Mouse (Mus musculus): ENCODE data around the gene AU040320. TPM values are rescaled to one million over a fixed set of nuclear protein-coding genes. Genes with fewer than 3 reads are reported as not detected.

AU040320 gene
- polyA plus RNA-seq, 1 experiment from 2014 or later: 20.2 TPM

DNA sequence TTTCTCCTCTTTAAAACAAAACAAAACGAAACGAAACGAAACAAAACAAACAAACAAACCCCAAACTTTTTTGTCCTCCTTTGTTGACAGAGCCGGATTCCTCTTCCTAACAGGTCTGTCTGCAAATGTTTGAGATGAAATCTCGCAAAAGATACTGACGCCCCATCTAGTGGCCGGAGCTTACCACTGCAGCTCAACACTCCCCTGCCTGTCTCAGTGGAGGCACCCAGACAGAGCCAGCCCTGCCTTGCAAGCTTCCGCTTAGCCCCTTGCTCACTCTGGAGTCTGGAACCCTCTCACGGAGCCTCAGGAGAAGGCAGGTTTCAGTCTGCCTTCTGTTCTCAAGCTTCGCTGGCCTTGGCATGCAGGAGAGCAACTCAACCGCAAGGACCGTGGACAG is 11.9 kb upstream of the AU040320 start:
- TF ChIP-seq CTCF (IDR thresholded peaks at IDR 0.05; ENCODE audit: low read depth): peak; percentile 94
- no peak for TF ChIP-seq EP300 (optimal IDR thresholded peaks at IDR 0.05)
- H3K27ac ChIP-seq (replicated peaks): no peak overlapping the region
- H3K27me3 ChIP-seq (ENCODE audit: control insufficient read depth, insufficient read depth, low read length): no peaks in the 10 kb centered on the region
- H3K9ac ChIP-seq (ENCODE audit: low read length): no peak overlapping the region
- ATAC-seq (ENCODE audit: low FRiP score, low TSS enrichment) (0 out of 2 replicates have a peak, but pooled peaks have one; percentile 43), DNase-seq (ENCODE audit: low spot score) (peak; percentile 77)
- H3K9me3 ChIP-seq (ENCODE audit: control insufficient read depth, low read length): no peaks in the 10 kb centered on the region
- H3K36me3 ChIP-seq (ENCODE audit: control insufficient read depth, insufficient read depth, low read length): peaks cover 11% of the 10 kb centered on the region
- no peak overlapping the region for H3K4me3 ChIP-seq (ENCODE audit: low read depth, low read length)
- H3K4me1 ChIP-seq (replicated peaks; ENCODE audit: control insufficient read depth, insufficient read depth): no peaks in the 10 kb centered on the region
- no peak overlapping the region for H3K4me2 ChIP-seq (replicated peaks; ENCODE audit: low read depth)
- WGBS: 6% methylated on average over 12 of the region's 12 CpGs

GRCm38 (mm10) chr4:126742976-126743375 is 10.4 kb upstream of the AU040320 start:
- Histone ChIP-seq H3K9ac (ENCODE audit: low read length) (no peak overlapping the region), H3K27ac (replicated peaks) (no peak overlapping the region), H3K27me3 (ENCODE audit: control insufficient read depth, insufficient read depth, low read length) (no peaks in the 10 kb centered on the region), H3K4me1 (replicated peaks; ENCODE audit: control insufficient read depth, insufficient read depth) (no peaks in the 10 kb centered on the region), H3K4me2 (replicated peaks; ENCODE audit: low read depth) (no peak overlapping the region), H3K9me3 (ENCODE audit: control insufficient read depth, low read length) (no peaks in the 10 kb centered on the region), H3K36me3 (ENCODE audit: control insufficient read depth, insufficient read depth, low read length) (peaks cover 11% of the 10 kb centered on the region), H3K4me3 (ENCODE audit: low read depth, low read length) (no peak overlapping the region)
- DNase-seq (ENCODE audit: low spot score) (no peak), ATAC-seq (ENCODE audit: low FRiP score, low TSS enrichment) (no peak)
- 58% methylated on average over 2 of the region's 2 CpGs for WGBS
- TF ChIP-seq CTCF (IDR thresholded peaks at IDR 0.05; ENCODE audit: low read depth) (no peak), EP300 (optimal IDR thresholded peaks at IDR 0.05) (no peak)

GRCm38 (mm10) chr4:126743713-126744112 is 9.6 kb upstream of the AU040320 start:
- no peak overlapping the region for H3K9ac ChIP-seq (ENCODE audit: low read length)
- H3K27ac ChIP-seq (replicated peaks): no peak overlapping the region
- no peak for TF ChIP-seq EP300 (optimal IDR thresholded peaks at IDR 0.05)
- no peak for TF ChIP-seq CTCF (IDR thresholded peaks at IDR 0.05; ENCODE audit: low read depth)
- no peaks in the 10 kb centered on the region for H3K9me3 ChIP-seq (ENCODE audit: control insufficient read depth, low read length)
- ATAC-seq (ENCODE audit: low FRiP score, low TSS enrichment) (no peak), DNase-seq (ENCODE audit: low spot score) (no peak)
- H3K27me3 ChIP-seq (ENCODE audit: control insufficient read depth, insufficient read depth, low read length): no peaks in the 10 kb centered on the region
- no peak overlapping the region for H3K4me3 ChIP-seq (ENCODE audit: low read depth, low read length)
- peaks cover 15% of the 10 kb centered on the region for H3K36me3 ChIP-seq (ENCODE audit: control insufficient read depth, insufficient read depth, low read length)
- H3K4me1 ChIP-seq (replicated peaks; ENCODE audit: control insufficient read depth, insufficient read depth): no peaks in the 10 kb centered on the region
- WGBS: 35% methylated on average over 11 of the region's 11 CpGs
- no peak overlapping the region for H3K4me2 ChIP-seq (replicated peaks; ENCODE audit: low read depth)

DNA sequence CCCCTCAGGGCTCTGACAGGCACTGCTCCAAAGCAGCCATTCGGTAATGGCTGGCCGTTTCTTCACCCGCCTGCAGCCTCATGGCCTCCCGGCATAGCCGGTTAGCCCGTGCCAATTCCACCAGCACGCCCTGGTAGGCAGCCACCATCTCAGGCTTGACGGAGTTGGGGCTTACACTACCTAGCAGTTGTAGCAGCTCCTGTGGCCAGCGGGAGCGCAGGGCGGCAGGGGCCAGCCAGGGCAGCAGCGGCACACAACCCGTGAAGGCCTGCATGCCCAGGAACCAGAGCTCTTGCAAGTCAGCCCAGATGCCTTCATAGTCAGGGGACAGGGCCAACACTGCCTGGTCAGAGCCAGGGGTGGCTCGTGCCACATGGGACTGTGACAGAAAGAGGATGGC is 8.5 kb upstream of the AU040320 start:
- ATAC-seq (ENCODE audit: low FRiP score, low TSS enrichment) (no peak), DNase-seq (ENCODE audit: low spot score) (no peak)
- Histone ChIP-seq H3K4me2 (replicated peaks; ENCODE audit: low read depth) (no peak overlapping the region), H3K4me1 (replicated peaks; ENCODE audit: control insufficient read depth, insufficient read depth) (no peaks in the 10 kb centered on the region), H3K9me3 (ENCODE audit: control insufficient read depth, low read length) (no peaks in the 10 kb centered on the region), H3K27ac (replicated peaks) (no peak overlapping the region), H3K36me3 (ENCODE audit: control insufficient read depth, insufficient read depth, low read length) (peaks cover 18% of the 10 kb centered on the region), H3K4me3 (ENCODE audit: low read depth, low read length) (no peak overlapping the region), H3K9ac (ENCODE audit: low read length) (no peak overlapping the region; the same call in 1 of the 2 replicates), H3K27me3 (ENCODE audit: control insufficient read depth, insufficient read depth, low read length) (no peaks in the 10 kb centered on the region)
- WGBS: 94% methylated on average over 14 of the region's 14 CpGs
- TF ChIP-seq EP300 (optimal IDR thresholded peaks at IDR 0.05) (no peak), CTCF (IDR thresholded peaks at IDR 0.05; ENCODE audit: low read depth) (no peak)

- ATAC-seq (ENCODE audit: low FRiP score, low TSS enrichment) (no peak), DNase-seq (ENCODE audit: low spot score) (peak; percentile 66)
- no peaks in the 10 kb centered on the region for H3K9me3 ChIP-seq (ENCODE audit: control insufficient read depth, low read length)
- WGBS: 46% methylated on average over 13 of the region's 13 CpGs
- H3K27me3 ChIP-seq (ENCODE audit: control insufficient read depth, insufficient read depth, low read length): no peaks in the 10 kb centered on the region
- TF ChIP-seq CTCF (IDR thresholded peaks at IDR 0.05; ENCODE audit: low read depth) (peak; percentile 76), EP300 (optimal IDR thresholded peaks at IDR 0.05) (no peak)
- no peak overlapping the region for H3K4me2 ChIP-seq (replicated peaks; ENCODE audit: low read depth)
- H3K4me3 ChIP-seq (ENCODE audit: low read depth, low read length): no peak overlapping the region
- H3K4me1 ChIP-seq (replicated peaks; ENCODE audit: control insufficient read depth, insufficient read depth): no peaks in the 10 kb centered on the region
- no peak overlapping the region for H3K27ac ChIP-seq (replicated peaks)
- no peak overlapping the region for H3K9ac ChIP-seq (ENCODE audit: low read length)
- peaks cover 18% of the 10 kb centered on the region for H3K36me3 ChIP-seq (ENCODE audit: control insufficient read depth, insufficient read depth, low read length)
Measured at GRCm38 (mm10) chr4:126745506-126746193, 7.7 kb upstream of the AU040320 start.

DNA sequence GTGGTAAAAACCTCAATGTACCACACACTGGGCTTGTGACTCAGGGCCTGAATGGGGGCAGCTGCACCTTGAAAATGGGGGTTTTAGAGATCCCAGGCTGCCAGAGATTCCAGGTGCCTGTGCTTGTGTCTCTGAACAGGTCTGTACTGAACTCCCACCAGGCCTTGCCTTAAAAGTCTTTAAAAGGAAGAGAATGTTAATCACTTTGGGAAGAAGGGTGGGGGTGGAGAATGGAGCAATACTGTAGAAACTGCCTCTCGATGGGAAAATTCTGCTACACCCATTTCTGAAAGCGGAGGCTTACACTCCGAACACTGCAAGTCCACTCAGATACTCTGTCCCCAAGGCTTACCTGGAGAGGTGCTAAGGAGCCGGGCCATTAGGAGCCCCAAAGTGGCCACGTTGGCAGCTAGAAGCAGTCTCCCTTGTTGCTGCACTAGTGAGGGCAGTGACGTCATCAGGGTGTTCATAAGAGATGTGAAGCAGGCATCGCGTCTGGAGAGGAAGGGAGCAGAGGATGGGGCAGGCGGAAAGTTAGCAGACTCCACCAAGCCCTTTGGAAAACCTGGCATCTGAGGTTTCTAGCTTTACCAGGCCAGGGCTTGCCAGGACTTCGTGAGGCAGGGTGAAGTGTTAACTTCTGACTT is 7.0 kb upstream of the AU040320 start:
- Histone ChIP-seq H3K9ac (ENCODE audit: low read length) (no peak overlapping the region), H3K9me3 (ENCODE audit: control insufficient read depth, low read length) (no peaks in the 10 kb centered on the region), H3K4me1 (replicated peaks; ENCODE audit: control insufficient read depth, insufficient read depth) (no peaks in the 10 kb centered on the region), H3K27ac (replicated peaks) (no peak overlapping the region), H3K4me3 (ENCODE audit: low read depth, low read length) (no peak overlapping the region), H3K4me2 (replicated peaks; ENCODE audit: low read depth) (no peak overlapping the region), H3K27me3 (ENCODE audit: control insufficient read depth, insufficient read depth, low read length) (no peaks in the 10 kb centered on the region), H3K36me3 (ENCODE audit: control insufficient read depth, insufficient read depth, low read length) (peaks cover 18% of the 10 kb centered on the region)
- no peak for ATAC-seq (ENCODE audit: low FRiP score, low TSS enrichment)
- no peak for DNase-seq (ENCODE audit: low spot score)
- TF ChIP-seq EP300 (optimal IDR thresholded peaks at IDR 0.05) (no peak), CTCF (IDR thresholded peaks at IDR 0.05; ENCODE audit: low read depth) (no peak)
- 76% methylated on average over 10 of the region's 10 CpGs for WGBS

Measured in stomach, postnatal 0 days (tissue).